Mouse (Mus musculus): ENCODE measurements around the gene Ghrl.

Gene Ghrl

GRCm38 (mm10) chr6:113672029-113672428 lies 47.7 kb downstream of the Ghrl start:
- in situ Hi-C loops (cut with MboI, MseI), result loop anchor here in 1 of 2 experiments (5.0 to 25.0 kb wide), 2 partner anchors 35 to 1240 kb away; partner anchors contain the start of gene Irak2

- in situ Hi-C loops (cut with MboI, MseI), result loop anchor here (5.0 to 25.0 kb wide), 3 partner anchors 33 to 1245 kb away; partner anchors contain the start of gene Irak2 (in 1 of the 2)
Observed at GRCm38 (mm10) chr6:113669821-113670220, 49.9 kb downstream of the Ghrl start.

GRCm38 (mm10) chr6:113668287-113669154 lies 51.2 kb downstream of the Ghrl start:
- in situ Hi-C loops (cut with MboI, MseI), result loop anchor here (10.0 to 25.0 kb wide), 2 partner anchors 1244 to 1246 kb away; no protein-coding TSS in a partner anchor

- in situ Hi-C loops (cut with MboI, MseI), result loop anchor here (10.0 to 25.0 kb wide), 2 partner anchors 1245 to 1247 kb away; no protein-coding TSS in a partner anchor
Observed at GRCm38 (mm10) chr6:113667611-113668122, 52.0 kb downstream of the Ghrl start.
